13 mouse cellular contexts compared by ENCODE assay signal in the genomic region with DNA sequence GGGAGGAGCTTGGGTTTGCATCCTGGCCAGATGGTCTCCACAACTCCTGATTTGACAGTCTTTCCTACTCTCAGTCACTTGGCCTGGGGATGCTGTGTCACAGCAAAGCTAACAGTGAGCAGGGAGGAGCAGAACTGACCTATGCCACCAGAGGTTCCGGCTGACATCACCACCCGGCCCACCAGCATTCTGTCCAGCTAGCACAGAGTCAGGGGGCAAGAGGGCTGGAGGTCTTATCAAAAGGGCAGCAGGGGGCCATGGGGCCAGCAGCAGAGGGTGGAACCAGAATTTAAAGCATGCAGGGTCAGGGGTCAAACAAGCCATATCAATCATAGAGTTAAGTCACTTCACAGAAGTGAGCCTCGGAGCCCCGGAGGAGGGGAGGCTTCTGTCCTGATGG. TPM values are rescaled to one million over a fixed set of nuclear protein-coding genes. Genes with fewer than 3 reads are reported as not detected.
A peak's percentile ranks its signal among the peaks of the same experiment; 100 is the strongest.
DNase-seq lines count a peak whose midpoint lies in the region; ATAC-seq and TF ChIP-seq lines count a peak whose summit lies in the region.
"Had no signal": no experiment of that assay in that cellular context is flagged by ENCODE, and none has a peak within 500 bp of the region (broad histone marks: within the 10 kb centered on the region; RNA-seq: fewer than 3 reads in every experiment).

No protein-coding gene starts in this region.

- no peak overlapping the region for H3K4me3 ChIP-seq in midbrain, embryonic 10.5 days
- no peak overlapping the region for H3K4me3 ChIP-seq in midbrain, postnatal 0 days (ENCODE audit: low read depth, low read length)
- H3K4me3 ChIP-seq in kidney, embryonic 14.5 days (ENCODE audit: low read length): no peak overlapping the region
- no peak overlapping the region for H3K4me3 ChIP-seq in neural tube, embryonic 13.5 days
- H3K4me3 ChIP-seq in cerebellum, adult 2 months (replicated peaks; ENCODE audit: insufficient read depth, low read depth, low read length): no peak overlapping the region

- H3K9me3 ChIP-seq in midbrain, embryonic 10.5 days (replicated peaks): no peaks in the 10 kb centered on the region
- H3K9me3 ChIP-seq in midbrain, postnatal 0 days (ENCODE audit: low read length): no peaks in the 10 kb centered on the region
- H3K9me3 ChIP-seq in kidney, embryonic 14.5 days (ENCODE audit: control insufficient read depth, low read length): no peaks in the 10 kb centered on the region
- H3K9me3 ChIP-seq in neural tube, embryonic 13.5 days: no peaks in the 10 kb centered on the region

- peak; percentile 89 for DNase-seq in heart, adult 11 months
- no peak for DNase-seq in heart, postnatal 10 days
- peak; percentile 50 for DNase-seq in midbrain, embryonic 10.5 days (ENCODE audit: low spot score)
- DNase-seq in midbrain, postnatal 0 days (ENCODE audit: low spot score): no peak
- DNase-seq in urinary bladder, postnatal 25 days (ENCODE audit: low spot score): no peak
- no peak for DNase-seq in cerebellum, adult 2 months
- DNase-seq: cerebellum, adult 9-11 months; gastrocnemius, postnatal 14 days; left cerebral cortex, postnatal 4 days had no signal

- intact Hi-C loops in heart, postnatal 10 days (cut with DNase I): no loop called here

- no peak overlapping the region for H3K4me2 ChIP-seq in midbrain, postnatal 0 days (ENCODE audit: low read depth, low read length, poor library complexity, severe bottlenecking)
- H3K4me2 ChIP-seq in kidney, embryonic 14.5 days (replicated peaks; ENCODE audit: low read depth, low read length): no peak overlapping the region
- H3K4me2 ChIP-seq in neural tube, embryonic 13.5 days: no peak overlapping the region

- WGBS in midbrain, embryonic 10.5 days: 11% methylated on average over 4 of the region's 4 CpGs
- WGBS in midbrain, postnatal 0 days: 29% methylated on average over 4 of the region's 4 CpGs
- 7% methylated on average over 4 of the region's 4 CpGs for WGBS in kidney, embryonic 14.5 days
- WGBS in neural tube, embryonic 13.5 days: 9% methylated on average over 4 of the region's 4 CpGs
- 61% methylated on average over 4 of the region's 4 CpGs for WGBS in cerebellum, adult 2 months

- H3K36me3 ChIP-seq in midbrain, embryonic 10.5 days: 0 out of 2 replicates have a peak, but pooled peaks cover 4% of the 10 kb centered on the region
- H3K36me3 ChIP-seq in midbrain, postnatal 0 days (ENCODE audit: insufficient read depth, low read length): no peaks in the 10 kb centered on the region
- H3K36me3 ChIP-seq in kidney, embryonic 14.5 days (ENCODE audit: control insufficient read depth, insufficient read depth, low read length): 0 out of 2 replicates have a peak, but pooled peaks cover 3% of the 10 kb centered on the region
- H3K36me3 ChIP-seq in neural tube, embryonic 13.5 days: no peaks in the 10 kb centered on the region

- no peak for TF ChIP-seq POLR2A in cerebellum, adult 2 months (IDR thresholded peaks at IDR 0.05; ENCODE audit: borderline replicate concordance, insufficient read depth, low read length)

- peaks cover 74% of the 10 kb centered on the region for H3K4me1 ChIP-seq in midbrain, embryonic 10.5 days
- H3K4me1 ChIP-seq in midbrain, postnatal 0 days (ENCODE audit: insufficient read depth, low read length): peaks cover 5% of the 10 kb centered on the region; the same call in 1 of the 2 replicates
- H3K4me1 ChIP-seq in kidney, embryonic 14.5 days (ENCODE audit: control insufficient read depth, insufficient read depth, low read length): peaks cover 56% of the 10 kb centered on the region
- H3K4me1 ChIP-seq in neural tube, embryonic 13.5 days (replicated peaks): peaks cover 66% of the 10 kb centered on the region
- H3K4me1 ChIP-seq in cerebellum, adult 2 months (ENCODE audit: control insufficient read depth, insufficient read depth, low read length): no peaks in the 10 kb centered on the region

- ATAC-seq in midbrain, postnatal 0 days (ENCODE audit: low FRiP score): no peak
- ATAC-seq in kidney, embryonic 14.5 days (ENCODE audit: low FRiP score, low TSS enrichment): peak; percentile 25; the same call in 1 of the 2 replicates
- no peak for ATAC-seq in neural tube, embryonic 13.5 days (ENCODE audit: low read depth)
- ATAC-seq: forebrain, embryonic 16.5 days had no signal

- H3K9ac ChIP-seq in midbrain, postnatal 0 days (replicated peaks; ENCODE audit: low read length, poor library complexity, severe bottlenecking): no peak overlapping the region
- no peak overlapping the region for H3K9ac ChIP-seq in kidney, embryonic 14.5 days (ENCODE audit: low read depth, low read length)
- H3K9ac ChIP-seq in neural tube, embryonic 13.5 days: no peak overlapping the region

- no peak for TF ChIP-seq CTCF in midbrain, postnatal 0 days (IDR thresholded peaks at IDR 0.05)
- TF ChIP-seq CTCF in cerebellum, adult 2 months (IDR thresholded peaks at IDR 0.05; ENCODE audit: borderline replicate concordance, insufficient read depth, low read depth, low read length): no peak

- no peak overlapping the region for H3K27ac ChIP-seq in midbrain, embryonic 10.5 days (replicated peaks)
- H3K27ac ChIP-seq in midbrain, postnatal 0 days (ENCODE audit: low read depth, low read length): no peak overlapping the region
- no peak overlapping the region; the same call in 1 of the 2 replicates for H3K27ac ChIP-seq in kidney, embryonic 14.5 days (ENCODE audit: low read depth, low read length)
- H3K27ac ChIP-seq in neural tube, embryonic 13.5 days (replicated peaks): peak overlapping the region; percentile 23; the same call in 1 of the 2 replicates
- H3K27ac ChIP-seq in cerebellum, adult 2 months (ENCODE audit: insufficient read depth, low read length): no peak overlapping the region

- H3K27me3 ChIP-seq in midbrain, embryonic 10.5 days (ENCODE audit: low read depth, poor library complexity, severe bottlenecking): peaks cover 73% of the 10 kb centered on the region
- H3K27me3 ChIP-seq in midbrain, postnatal 0 days (ENCODE audit: insufficient read depth, low read length): peaks cover 13% of the 10 kb centered on the region; the same call in 1 of the 2 replicates
- no peaks in the 10 kb centered on the region for H3K27me3 ChIP-seq in kidney, embryonic 14.5 days (ENCODE audit: control insufficient read depth, insufficient read depth, low read length)
- peaks cover 45% of the 10 kb centered on the region for H3K27me3 ChIP-seq in neural tube, embryonic 13.5 days
- H3K27me3 ChIP-seq in cerebellum, adult 2 months (ENCODE audit: control insufficient read depth, insufficient read depth, low read length): no peaks in the 10 kb centered on the region; the same call in 1 of the 2 replicates

RNA-seq across cellular contexts. Expression of gene Thsd4, which starts 4.7 kb away (rescaled TPM):
- 10 to 100 TPM; 17.0 to 17.5 TPM for total RNA-seq in heart, postnatal 10 days (2021)
- 4.1 and 9.6 TPM in 2 replicates for polyA plus RNA-seq in midbrain, embryonic 10.5 days (2016; fragmentation: Nextera tagmentation; extraction: Ambion mirVana)
- 20.8 and 23.6 TPM in 2 replicates for total RNA-seq in midbrain, postnatal 0 days (2014; rRNA removed)
- polyA plus RNA-seq in midbrain, postnatal 0 days (2015; fragmentation: Nextera tagmentation; extraction: Ambion mirVana): 3.6 and 4.8 TPM in 2 replicates
- 24.9 and 38.7 TPM in 2 replicates for polyA plus RNA-seq in kidney, embryonic 14.5 days (2014; fragmentation: Nextera tagmentation; extraction: Ambion mirVana)
- polyA plus RNA-seq in neural tube, embryonic 13.5 days (2015; fragmentation: Nextera tagmentation; extraction: Ambion mirVana): 8.6 and 8.7 TPM in 2 replicates
- polyA plus RNA-seq in cerebellum, adult 2 months (2012; rRNA removed): 2.4 and 2.7 TPM in 2 replicates
- total RNA-seq: monocyte, adult 5-6 weeks had no signal

Comparison
In these comparisons a context has a peak if more than half of its experiments do, and no peak if none do; other contexts are left out.
1. DNase-seq: peak in heart, adult 11 months (single experiment) and midbrain, embryonic 10.5 days (single experiment); none in heart, postnatal 10 days (0 of 2), midbrain, postnatal 0 days (single experiment), urinary bladder, postnatal 25 days (single experiment) and cerebellum, adult 2 months (0 of 2).